Mouse (Mus musculus) megakaryocyte-erythroid progenitor cell, adult 5-6 weeks (primary cell): ENCODE results near the gene Cygb. TPM values are rescaled to one million over a fixed set of nuclear protein-coding genes. Genes with fewer than 3 reads are reported as not detected.
"Not testable (repeated sequence)": the region's sequence is repeated elsewhere in the genome, so short reads cannot be mapped to it uniquely, and the experiment has no call there.

Source experiments
- ATAC-seq: replicated peaks from 2 replicates; pipeline ENCODE4 v1.8.0; 2016; ENCODE audit warnings: mild to moderate bottlenecking, inconsistent platforms; ENCODE audit not compliant: severe bottlenecking, poor library complexity, low FRiP score, low TSS enrichment
- total RNA-seq, 2 experiments: library from RNA; stranded (forward) in 1 of 2; stranded (reverse) in 1 of 2; fragments of 200-1000, 215-1000 nt in 1 of 2; fragments of >200 nt in 1 of 2; fragmentation: Nextera tagmentation in 1 of 2; gene quantifications; 2 replicates each; pipeline ENCODE4 v1.2.3; 2014 to 2017

Cygb gene
- total RNA-seq, 2 experiments from 2014 or later: not detected

DNA sequence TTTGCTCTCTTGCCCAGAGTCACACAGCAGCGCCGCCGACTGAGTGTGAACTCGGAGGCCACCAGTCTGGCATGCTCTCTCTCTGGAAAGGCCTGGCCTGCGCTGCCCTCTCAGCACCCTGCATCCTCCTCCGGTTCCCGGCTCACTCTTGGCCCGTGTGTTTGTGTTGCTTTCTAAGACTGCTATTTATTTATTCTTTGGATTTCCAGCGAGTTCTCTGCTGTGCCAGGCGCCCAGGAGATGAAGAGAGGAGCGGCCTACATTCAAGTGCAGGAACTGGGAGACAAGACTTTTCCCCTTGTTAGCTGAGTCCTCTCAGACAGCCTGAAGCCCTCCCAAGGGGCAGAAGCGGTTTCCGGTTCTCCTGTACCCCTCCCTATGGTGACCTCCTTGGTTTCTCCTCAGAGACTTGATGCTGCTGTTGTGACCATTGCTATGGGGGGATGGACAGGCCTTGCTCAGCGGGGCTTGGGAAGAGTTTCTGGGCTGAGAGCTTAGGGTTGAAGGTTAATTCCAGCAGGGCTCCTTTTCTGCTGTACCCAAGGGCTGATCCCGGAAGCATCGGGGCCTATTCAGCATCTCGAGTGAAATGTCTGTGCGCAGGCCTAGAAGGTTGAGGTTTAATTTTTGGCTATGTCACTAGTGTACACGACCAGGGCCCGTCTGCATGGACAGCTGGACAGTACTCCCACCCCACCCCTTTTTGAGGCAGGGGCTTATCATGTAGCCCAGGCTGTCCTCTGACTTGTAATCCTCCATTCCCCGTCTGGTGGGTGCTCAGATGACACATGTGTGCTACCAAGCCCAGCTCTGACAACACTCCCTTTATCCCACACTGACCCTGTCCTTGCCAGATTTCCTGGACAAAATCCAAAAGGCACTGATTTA, 9.6 kb downstream of the Cygb start:
- no peak for ATAC-seq

GRCm38 (mm10) chr11:116643579-116644224, 10.4 kb downstream of the Cygb start:
- ATAC-seq: no peak

DNA sequence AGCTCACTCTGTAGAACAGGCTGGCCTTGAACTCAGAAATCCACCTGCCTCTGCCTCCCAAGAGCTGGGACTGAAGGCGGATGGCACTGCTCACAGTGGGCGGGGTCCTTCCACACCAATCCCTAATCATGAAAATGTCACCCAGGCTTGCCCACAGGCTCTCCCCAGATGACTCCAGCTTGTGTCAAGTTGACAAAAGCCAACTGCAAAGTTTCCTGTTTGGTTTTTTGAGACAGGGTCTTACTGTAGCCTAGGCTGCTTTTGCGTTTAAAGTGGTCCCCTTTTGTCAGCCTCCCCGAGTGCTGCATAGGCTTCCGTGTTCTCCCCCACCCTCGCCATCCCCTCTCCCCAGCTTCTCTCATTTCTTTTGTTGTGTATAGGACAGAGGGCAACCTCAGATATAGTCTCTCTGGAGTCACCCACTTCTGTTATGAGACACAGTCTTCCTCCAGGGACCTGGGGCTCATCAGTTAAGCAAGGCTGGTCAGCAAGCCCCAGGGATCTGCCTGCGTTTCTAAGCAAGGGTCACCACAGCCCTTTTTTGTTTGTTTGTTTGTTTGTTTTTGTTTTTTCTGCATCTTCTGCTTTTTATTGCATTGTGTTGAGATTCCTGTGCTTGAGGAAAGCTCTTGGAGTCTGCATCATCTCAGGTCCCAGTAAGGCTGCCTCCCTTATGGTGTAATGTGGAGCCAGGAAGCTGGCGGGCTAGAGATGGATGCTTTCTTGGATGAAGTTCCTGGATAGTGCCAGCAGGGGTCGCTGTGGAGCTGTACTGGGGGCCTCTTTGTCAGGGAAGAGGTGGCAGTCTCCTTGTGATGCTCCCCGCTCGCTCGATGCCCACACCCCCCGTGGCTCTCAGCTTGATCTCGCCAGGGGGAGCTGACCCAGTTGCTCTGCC, 11.2 kb downstream of the Cygb start:
- peak; percentile 59 for ATAC-seq

DNA sequence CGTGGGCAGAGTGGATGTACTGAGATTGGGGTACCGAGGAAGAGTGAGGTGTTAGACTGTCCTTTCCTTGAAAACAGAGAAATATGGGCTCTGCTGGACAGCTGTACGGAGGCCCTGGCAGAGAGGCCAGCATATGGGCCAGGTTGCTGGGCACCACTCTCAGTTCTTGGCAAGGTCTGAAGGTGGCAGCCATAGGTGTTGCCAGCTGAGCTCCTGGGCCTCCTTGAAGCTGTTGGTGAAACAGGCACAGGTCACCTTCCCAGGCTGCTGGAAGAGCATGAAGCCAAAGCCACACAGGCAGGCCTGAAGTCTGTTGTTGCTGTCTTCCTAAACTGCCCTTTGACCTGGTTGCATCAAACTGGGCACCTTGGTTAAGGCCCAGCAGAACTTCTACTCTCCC, 12.4 kb downstream of the Cygb start:
- ATAC-seq: no peak

- ATAC-seq: no peak
Measured at GRCm38 (mm10) chr11:116641168-116641567, 12.9 kb downstream of the Cygb start.

DNA sequence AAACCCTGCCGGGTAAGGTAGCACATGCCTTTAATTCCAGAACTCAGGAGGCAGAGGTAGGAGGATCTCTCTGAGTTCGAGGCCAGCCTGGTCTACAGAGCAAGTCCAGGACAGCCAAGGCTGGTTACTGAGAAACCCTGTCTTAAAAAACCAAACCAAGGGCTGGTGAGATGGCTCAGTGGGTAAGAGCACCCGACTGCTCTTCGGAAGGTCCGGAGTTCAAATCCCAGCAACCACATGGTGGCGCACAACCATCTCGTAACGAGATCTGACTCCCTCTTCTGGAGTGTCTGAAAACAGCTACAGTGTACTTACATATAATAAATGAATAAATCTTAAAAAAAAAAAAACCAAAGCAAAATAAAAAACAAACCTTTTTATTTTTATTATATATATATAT, 17.5 kb downstream of the Cygb start:
- not testable (repeated sequence) for ATAC-seq

DNA sequence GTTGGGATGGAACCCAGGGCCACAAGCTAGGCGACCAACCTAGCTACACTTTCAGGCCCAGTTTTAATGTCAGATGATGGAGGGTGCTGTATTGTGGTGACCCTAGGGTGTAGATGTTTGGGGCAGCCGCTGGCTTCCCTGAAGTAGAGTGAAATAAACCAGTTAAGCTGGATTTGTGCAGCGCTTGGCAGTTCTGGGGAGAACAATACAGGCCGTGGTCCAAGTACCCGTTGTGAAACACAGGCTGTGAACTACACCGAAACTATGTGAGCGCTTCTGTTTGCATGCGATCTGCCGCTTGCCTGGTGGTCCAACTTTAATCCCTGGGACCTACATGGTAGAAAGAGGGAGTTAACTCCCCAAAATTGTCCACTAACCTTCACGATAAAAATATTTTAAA, 21.2 kb downstream of the Cygb start:
- no peak for ATAC-seq

DNA sequence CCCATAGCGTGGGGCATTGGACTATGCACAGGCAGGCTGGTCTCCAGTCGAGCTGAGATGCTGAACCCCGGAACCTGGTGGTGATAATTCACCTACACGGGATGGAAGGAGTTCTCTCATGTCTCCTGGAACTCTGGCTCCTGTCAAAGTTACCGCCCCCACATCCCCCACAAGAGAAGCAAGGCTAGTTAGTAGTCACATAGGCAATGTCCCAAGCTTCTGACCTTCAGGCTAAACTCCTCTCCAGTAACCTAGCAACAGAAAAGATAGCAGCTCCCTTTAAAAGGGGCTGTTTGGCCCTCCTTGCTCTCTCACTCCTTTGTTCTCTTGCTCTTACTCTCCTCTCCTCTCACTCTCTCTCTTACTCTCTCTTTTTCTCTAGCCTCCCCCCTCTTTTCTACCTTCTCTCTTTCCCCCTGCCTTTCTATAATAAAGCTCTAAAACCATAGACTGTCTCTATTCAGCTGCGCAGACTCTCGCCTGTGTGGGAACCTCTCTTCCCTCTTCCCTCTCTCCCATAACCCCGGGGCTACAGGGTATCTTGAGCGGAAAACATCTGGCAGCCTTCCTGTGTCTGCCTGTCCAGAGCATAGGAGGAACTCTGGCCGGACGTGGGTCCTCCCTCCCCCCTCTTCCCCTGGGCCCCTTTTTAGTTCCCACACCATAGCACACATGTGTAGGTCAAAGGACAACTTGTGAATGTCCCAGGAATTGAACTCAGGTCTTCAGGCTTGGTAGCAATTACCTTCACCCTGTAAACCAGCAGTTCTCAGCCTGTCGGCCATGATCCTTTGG, 23.7 kb downstream of the Cygb start:
- no peak for ATAC-seq

GRCm38 (mm10) chr11:116629472-116629871, 24.6 kb downstream of the Cygb start:
- ATAC-seq: no peak

DNA sequence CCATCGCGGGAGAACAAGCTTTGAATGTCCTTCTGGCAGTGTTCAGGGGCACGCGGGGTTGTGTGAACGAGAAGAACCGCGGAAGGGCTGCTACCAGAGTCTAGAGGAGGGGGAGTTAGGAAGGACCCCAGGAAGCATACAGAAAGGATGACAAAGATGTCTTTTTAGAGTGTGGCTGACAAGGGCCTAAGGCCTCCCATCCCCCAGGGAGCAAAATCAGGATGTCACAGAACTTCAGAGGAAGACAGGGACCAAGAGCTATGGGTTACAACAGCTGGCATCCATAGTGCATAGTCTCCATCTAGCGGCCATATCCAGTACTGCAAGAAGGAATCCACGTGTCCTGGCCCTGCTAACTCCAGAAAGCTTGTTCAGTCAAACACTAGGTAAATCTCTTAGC, 25.4 kb downstream of the Cygb start:
- ATAC-seq: peak; percentile 48

GRCm38 (mm10) chr11:116627072-116628020, 26.8 kb downstream of the Cygb start:
- ATAC-seq: no peak

DNA sequence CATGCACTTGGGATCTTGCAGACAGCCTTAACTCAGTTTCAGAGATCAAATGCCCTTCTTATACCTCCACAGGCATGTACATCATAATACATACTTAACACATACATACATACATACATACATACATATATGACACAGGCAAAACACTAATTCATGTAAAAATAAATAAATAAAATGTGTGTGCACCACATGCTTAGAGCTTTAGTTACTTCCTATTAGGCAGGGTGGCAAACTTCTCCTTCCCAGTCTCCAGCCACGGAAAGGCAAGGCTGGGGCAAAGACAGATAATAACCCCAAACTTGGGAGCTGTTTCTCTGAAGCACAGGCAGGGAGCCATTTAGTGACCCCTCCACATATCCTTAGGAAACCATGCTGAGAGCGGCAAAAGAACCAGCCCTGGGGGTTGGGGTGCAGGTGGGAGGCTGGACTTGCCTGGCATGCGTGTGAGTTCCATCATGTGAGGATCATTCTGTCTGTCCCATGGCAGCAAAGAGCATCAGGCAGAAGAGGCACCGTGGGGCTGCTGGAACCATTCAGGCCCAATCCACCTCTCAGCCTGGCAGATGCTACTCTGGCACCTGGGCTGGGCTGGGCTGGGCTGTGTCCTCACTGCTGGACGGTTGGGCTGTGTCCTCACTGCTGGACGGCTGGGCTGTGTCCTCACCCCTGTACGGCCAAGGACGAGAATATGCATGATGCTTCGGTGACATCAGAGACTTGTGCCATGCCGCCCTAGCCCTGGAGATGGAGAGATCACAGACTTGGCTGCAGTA, 27.6 kb downstream of the Cygb start, which contains the start of gene Rhbdf2:
Rhbdf2 (minus strand) TSS at position 721 of the 773 bp plus-strand sequence.
- no peak for ATAC-seq

DNA sequence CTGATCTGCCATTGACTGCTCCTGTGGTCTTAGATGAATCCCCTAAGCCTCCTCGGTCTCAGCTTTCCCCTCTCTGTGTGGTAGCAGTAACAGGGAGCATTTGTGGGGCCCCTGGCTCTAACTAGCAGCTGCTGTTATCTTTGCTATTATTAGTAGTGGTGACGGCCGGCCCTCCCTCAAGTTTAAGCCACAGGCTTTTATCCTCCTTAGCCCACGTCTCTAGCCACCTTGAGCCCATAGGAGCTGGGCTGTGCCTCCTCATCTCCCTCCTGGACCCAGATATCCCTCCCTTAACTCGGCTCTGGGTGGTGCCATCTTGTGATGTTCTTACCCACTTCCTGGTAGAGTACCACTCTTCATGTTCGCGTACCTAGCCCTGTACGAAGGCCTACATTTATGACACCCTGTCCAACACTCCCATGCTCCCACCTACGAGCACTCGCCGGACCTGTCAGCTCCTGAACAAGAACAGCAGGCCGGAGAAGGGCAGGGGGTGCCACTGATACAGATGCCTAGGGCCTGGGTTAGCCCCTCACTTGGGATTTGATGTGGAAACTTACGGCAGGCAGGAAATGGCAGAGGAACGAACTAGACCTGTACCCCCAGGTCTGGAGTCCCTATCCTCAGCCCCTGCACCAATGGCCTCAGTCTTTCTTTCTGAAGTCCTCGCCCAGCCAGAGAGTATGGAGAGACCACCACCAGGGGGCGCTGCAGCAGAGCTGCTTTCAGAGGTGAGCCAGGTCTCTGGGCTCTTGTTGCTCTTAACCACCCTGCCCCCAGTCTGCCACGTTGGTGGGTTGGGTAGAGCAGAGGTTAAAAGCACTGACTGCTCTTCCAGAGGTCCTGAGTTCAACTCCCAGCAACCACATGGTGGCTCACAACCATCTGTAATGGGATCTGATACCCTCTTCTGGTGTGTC, 28.8 kb downstream of the Cygb start:
- 0 out of 2 replicates have a peak, but pooled peaks have one; percentile 24 for ATAC-seq

DNA sequence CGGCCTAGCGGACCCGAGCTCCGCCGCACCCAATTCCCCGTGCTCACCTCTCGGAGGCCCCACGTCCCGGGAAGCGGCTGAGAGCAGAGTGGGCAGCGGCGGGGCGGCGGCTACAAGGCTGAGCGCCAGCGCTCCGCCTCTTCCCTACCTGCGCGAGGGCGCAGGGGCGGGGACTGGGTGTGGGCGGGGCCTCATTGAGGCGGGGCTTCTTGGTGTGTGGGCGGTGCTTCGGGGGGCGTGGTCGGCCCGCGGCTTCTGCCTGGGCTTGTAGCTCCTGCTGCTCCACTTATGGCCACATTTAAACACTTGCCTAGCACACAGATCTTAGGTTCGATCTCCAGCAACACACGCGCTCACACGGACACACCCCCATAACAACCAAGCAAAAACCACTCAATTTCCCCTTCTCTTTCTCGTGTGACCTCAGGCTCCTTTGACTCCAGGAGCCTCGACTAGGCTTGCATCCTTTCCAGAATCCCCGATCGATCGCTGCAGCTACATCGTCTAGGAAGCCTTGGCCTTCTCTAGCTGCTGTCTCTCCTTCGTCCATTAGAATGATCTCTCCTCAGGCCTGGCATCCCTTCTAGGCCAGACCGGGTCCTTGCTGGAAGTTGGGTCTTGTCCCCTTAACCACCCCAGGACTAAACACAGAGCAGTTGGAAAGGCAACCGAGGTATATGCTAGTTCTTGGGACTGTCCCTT, 29.8 kb downstream of the Cygb start:
- peak; percentile 58 for ATAC-seq

DNA sequence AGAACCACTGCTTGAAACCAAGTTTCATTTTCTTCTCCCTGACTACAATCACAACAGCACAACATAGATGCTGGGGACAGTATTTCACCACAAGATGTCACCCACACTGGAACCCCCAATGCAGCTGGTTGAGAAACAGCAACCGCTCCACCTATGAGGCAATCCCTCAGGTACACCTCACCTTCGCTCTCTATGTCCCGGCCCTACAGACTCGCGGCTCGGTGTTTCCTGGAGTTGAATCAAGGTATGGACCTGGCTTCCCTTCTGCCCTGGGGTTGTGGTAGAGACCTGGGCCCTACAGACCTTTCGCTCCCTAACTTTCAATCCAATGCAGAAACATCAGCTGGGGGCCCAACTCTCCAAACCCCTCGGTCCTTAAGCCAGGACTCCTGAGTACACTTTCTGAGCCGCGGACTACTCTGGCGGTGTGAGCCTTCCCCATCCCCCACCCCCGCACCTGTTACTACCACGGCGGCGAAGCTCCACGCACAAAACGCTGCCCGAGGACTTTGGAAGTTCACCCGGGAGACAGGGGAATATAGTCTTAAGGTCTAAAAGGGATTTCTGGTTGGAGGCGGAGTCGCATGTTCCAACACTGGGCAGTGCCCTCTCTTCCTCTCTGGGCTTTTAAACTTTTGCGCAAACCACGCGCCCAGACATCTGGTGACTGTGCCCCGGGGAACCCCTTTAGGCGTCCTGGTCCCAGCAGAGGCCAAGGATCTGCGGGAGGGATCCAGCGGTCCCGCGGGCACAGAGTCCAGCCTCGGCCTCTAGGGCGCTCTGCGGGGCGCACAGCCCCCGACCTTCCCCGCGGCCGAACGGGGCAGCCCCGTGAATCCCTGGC, 30.6 kb downstream of the Cygb start:
- no peak for ATAC-seq
